Mouse (Mus musculus) brain, embryonic 14.5 days (tissue): ENCODE results near the gene Ten1.

ENCODE experiments used
- CTCF ChIP-seq: fragments of 200-500 bp; IDR thresholded peaks from 2 replicates; pipeline ENCODE4 v1.5.1; 2012; ENCODE audit warnings: inconsistent platforms, mild to moderate bottlenecking, moderate library complexity, borderline replicate concordance; ENCODE audit not compliant: insufficient read depth, insufficient read length; ENCODE audit errors: extremely low read depth
- POLR2A ChIP-seq: fragments of 200-500 bp; IDR thresholded peaks from 2 replicates; pipeline ENCODE4 v1.6.1; 2012; ENCODE audit warnings: mild to moderate bottlenecking, inconsistent platforms, borderline replicate concordance; ENCODE audit not compliant: poor library complexity, insufficient read depth, insufficient read length, severe bottlenecking; ENCODE audit errors: extremely low read depth

- TF ChIP-seq CTCF (no peak), POLR2A (no peak)
These were observed 43.1 kb downstream of the Ten1 start for GRCm38 (mm10) chr11:116241744-116242235.
